Mouse (Mus musculus) 416B (cell line): ENCODE results near the gene Tlx2.

Source experiments
- DNase-seq: peaks from one replicate; pipeline ENCODE4 v3.0.0; 2011; ENCODE audit warnings: low read depth

The Tlx2 gene

GRCm38 (mm10) chr6:83070247-83070310 is at the start of gene Tlx2:
Gene Tlx2, minus strand, starts transcription at chr6:83070293.
- no peak for DNase-seq

DNA sequence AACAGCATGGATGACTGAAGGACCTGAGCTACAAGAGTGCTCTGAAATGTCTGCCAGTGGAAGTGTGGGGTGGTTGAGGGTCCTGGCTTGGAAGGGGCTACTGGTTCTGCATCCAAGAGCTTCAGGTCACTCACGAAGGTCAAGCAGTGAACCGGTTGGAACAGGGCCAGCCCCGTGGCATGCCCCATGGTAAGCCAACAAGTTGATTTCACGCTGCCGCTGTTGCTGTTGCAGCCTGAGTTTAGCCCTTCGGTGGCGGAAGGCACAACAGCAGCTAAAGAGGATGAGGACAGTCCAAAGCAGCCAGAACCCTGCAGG is 49.6 kb upstream of the Tlx2 start:
- no peak for DNase-seq

GRCm38 (mm10) chr6:83118825-83119733 is 49.0 kb upstream of the Tlx2 start:
- DNase-seq = peak; percentile 90

DNA sequence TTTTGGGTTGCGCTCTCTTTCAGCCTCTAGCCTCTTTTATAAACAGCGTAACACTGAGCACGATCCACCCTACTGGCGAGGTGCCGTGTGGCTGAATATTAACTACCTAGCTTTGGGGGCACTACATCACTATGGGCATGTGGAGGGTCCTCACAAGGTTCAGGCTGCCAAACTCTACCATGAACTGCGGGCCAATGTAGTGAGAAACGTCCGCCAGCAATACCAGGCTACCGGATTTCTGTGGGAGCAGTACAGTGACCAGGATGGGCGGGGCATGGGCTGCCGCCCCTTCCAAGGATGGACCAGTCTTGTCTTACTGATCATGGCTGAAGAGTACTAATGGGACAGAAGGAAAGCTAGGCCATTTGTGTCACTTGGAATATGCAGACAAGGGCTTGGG is 48.3 kb upstream of the Tlx2 start:
- no peak for DNase-seq

DNA sequence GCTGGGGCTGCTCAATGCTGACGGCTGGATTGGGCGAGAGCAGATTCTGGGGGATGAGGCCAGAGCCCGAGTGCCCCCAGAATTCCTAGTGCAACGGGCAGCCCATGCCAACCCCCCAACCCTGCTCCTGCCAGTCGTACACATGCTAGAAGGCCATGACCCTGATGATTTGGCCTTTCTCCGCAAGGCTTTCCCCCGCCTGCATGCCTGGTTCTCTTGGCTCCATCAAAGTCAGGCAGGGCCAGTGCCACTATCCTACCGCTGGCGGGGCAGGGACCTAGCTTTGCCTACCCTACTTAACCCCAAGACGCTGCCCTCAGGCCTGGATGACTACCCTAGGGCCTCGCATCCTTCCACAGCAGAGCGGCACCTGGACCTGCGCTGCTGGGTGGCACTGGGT is 47.5 kb upstream of the Tlx2 start:
- DNase-seq = no peak

GRCm38 (mm10) chr6:83117165-83117438 is 47.0 kb upstream of the Tlx2 start:
- no peak for DNase-seq

- DNase-seq = no peak
Observed at GRCm38 (mm10) chr6:83116373-83117164, 46.5 kb upstream of the Tlx2 start.

DNA sequence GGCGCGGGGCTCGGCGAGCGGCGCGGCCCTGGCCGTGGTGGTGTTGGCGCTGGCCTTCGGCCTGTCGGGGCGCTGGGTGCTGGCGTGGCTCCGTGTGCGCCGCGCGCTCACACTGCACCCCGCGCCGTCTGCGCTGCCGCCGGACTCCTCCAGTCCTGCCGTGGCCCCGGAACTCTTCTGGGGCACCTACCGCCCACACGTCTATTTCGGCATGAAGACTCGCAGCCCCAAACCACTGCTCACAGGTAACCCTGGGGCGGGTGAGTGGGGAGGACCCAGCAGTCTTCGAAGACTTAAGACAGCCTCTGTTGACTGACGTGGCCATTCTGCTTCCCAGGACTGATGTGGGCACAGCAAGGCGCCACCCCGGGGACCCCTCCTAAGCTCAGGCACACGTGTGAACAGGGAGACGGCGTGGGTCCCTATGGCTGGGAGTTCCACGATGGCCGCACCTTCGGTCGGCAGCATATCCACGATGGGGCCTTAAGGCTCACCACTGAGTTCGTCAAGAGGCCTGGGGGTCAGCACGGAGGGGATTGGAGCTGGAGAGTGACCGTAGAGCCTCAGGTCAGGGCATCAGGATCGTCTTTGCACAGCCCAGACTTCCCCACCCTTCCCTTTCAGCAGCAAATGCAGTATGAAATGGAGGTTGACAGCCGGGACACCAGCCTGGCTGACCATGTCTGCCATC is 45.7 kb upstream of the Tlx2 start:
- DNase-seq = peak; percentile 35

DNA sequence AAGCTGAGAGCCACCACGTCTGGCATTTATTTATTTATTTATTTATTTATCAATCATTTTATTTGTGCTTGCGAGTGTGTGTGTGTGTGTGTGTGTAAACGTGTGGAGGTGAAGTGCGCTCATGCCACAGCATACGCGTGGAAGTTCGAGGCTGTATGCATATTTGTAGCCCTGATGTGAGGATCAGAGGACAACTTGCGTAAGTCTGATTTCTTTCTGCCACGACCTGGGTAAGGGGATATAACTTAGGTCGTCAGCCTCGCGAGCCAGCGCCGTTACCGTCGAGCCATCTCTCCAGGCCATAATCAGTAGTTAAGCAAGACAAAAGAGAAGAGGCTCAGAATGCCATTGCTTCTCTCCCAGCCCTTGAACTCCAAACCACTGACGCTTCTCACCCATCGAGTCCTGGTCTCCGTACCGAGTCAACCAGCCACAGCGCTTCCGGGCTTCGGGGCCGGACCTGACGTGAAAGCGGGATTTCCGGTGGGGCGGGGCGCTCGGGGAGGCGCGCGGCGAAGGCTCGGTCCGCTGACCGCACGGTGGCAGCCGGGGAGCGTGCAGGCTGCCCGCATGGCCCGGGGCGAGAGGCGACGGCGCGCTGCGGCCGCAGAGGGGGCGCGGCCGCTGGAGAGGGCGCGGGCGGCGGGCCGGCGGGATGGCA is 45.0 kb upstream of the Tlx2 start, which contains the start of gene Mogs:
Gene Mogs (plus strand): TSS at position 486 of the 661 bp plus-strand sequence.
- peak; percentile 91 for DNase-seq

GRCm38 (mm10) chr6:83111510-83112136 is 41.5 kb upstream of the Tlx2 start:
- DNase-seq = no peak

GRCm38 (mm10) chr6:83108762-83109668 is 38.9 kb upstream of the Tlx2 start, which contains the start of gene Mrpl53:
Gene Mrpl53, plus strand, starts transcription at chr6:83109040.
- peak; percentile 82 for DNase-seq

GRCm38 (mm10) chr6:83107566-83108400 is 37.7 kb upstream of the Tlx2 start:
- DNase-seq = peak; percentile 89

GRCm38 (mm10) chr6:83104158-83104557 is 34.1 kb upstream of the Tlx2 start:
- no peak for DNase-seq

DNA sequence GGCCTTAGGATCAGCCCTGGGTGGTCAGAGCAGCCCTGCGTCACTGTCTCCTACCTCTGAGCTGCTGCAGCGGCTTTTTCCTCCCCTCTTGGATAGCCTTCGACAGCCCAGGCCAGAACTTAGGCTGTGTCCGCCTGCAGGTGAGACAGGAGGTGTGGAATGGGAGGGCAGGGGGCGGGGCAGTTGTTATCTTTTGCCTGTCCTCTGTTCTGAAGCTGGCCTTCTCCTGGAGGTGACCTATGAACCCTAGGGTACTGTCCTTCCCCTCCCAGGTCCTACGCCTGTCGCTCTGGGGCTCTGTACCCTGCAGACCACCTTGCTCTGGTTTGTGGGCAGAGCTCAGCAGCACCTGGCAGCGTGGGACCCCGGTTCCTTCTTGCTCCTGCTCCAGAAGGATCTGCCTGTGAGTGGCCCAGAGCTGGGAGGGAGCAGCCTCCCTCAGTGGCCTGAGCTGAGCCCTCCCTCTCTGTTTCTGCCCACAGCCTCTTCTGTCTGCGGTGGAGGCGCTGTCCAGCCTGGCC is 33.1 kb upstream of the Tlx2 start:
- no peak for DNase-seq

DNA sequence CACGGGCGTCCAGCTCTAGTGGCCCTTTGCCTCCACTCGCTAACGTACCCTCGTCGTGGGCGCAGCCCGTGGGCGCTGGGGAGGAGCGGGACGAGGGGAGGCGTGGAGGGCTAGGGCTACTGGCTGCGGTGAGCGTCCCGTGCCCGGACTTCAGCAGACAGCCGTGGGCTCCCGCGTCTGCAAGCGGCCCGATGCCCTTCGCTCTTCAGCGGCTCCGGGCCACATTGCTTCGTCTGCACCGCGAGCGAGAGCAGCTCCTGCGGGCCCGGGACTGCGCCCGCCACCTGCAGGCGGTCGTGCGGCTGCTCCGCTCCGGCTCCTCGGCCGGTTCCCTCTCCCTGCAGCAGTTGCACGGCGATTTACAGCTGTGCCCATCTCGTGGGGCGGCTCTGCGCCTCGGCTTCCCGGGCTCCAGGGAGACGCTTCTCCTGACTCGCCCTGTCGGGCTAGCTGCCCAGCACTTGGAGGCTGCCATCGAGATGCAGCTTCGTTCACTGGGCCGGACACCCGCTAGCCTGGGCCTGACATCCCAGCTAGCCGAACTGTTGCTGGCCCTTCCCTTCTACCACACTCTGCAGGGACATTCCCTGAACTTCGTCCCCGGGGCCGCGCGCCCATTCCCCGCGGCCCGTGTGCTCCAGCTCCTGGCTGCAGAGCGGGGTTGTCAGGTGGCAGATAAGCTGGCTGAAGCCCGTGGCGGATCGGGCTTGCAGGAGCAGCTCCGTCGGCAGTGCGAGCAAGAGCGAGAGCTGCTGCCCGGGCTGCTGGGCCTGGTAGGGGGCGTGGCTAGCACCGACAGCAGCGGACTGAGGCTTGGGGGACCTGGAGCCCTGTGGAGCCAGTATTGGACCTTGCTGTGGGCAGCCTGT is 31.8 kb upstream of the Tlx2 start:
- DNase-seq = peak; percentile 67

- DNase-seq = peak; percentile 96
Observed at GRCm38 (mm10) chr6:83101316-83101687, 31.2 kb upstream of the Tlx2 start, which contains the start of the genes Ccdc142 and Gm42688. Gene Ccdc142, plus strand, starts transcription at chr6:83101601. Gene Gm42688, plus strand, starts transcription at chr6:83101617.

- no peak for DNase-seq
Observed at GRCm38 (mm10) chr6:83098411-83098810, 28.3 kb upstream of the Tlx2 start.

DNA sequence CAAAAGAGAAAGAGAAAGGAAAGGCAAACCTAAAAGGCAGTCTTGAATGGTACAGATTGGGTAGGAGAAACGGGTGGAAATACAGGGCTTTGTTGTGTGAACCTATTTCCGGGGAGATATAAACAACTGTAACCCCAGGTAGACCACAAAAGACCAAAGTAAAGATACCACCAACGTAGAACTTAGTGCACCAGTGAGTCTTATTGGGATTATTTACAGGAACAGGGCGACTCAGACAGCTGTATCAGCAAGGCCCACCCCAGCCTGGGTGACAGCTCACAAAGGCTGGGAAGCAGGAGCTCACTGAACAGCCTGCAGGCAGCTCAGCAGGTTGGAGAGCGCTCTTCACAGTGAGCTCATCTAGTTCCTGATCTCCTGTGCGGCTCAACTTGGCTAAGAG is 25.9 kb upstream of the Tlx2 start:
- no peak for DNase-seq
